Mouse (Mus musculus) forebrain, embryonic 14.5 days (tissue): ENCODE data around the gene Map4k4. TPM values are rescaled to one million over a fixed set of nuclear protein-coding genes. Genes with fewer than 3 reads are reported as not detected.

Source experiments
- ATAC-seq: fragments of 200-750 bp; cut with Nextera tagmentation; 2 replicates; pipeline ENCODE4 v1.8.0; 2017; ENCODE audit warnings: mild to moderate bottlenecking, moderate library complexity
- DNase-seq: peaks from one replicate; pipeline ENCODE4 v3.0.0-alpha.2; 2015; ENCODE audit warnings: low spot score
- H3K27ac ChIP-seq: fragments of 300-500 bp; sonication (generic); 2 replicates; pipeline ENCODE4 v1.5.1; 2014; ENCODE audit warnings: low read depth, mild to moderate bottlenecking, control low read depth, low read length, moderate library complexity
- H3K27me3 ChIP-seq: fragments of 300-500 bp; sonication (generic); replicated peaks from 2 replicates; pipeline ENCODE4 v1.6.1; 2014; ENCODE audit warnings: low read length, control low read depth, mixed read lengths; ENCODE audit not compliant: control insufficient read depth, insufficient read depth
- H3K36me3 ChIP-seq: fragments of 300-500 bp; sonication (generic); 2 replicates; pipeline ENCODE4 v1.6.1; 2014; ENCODE audit warnings: low read length, control low read depth; ENCODE audit not compliant: control insufficient read depth, insufficient read depth
- H3K4me1 ChIP-seq: fragments of 300-500 bp; sonication (generic); 2 replicates; pipeline ENCODE4 v1.6.1; 2014; ENCODE audit warnings: antibody characterized with exemption, low read length, control low read depth; ENCODE audit not compliant: control insufficient read depth, insufficient read depth
- H3K4me2 ChIP-seq: fragments of 300-500 bp; sonication (generic); 2 replicates; pipeline ENCODE4 v1.6.1; 2014; ENCODE audit warnings: mild to moderate bottlenecking, control low read depth, low read length
- H3K4me3 ChIP-seq: fragments of 300-500 bp; sonication (generic); 2 replicates; pipeline ENCODE4 v1.5.1; 2014; ENCODE audit warnings: low read depth, low read length, control low read depth
- H3K9ac ChIP-seq: fragments of 300-500 bp; sonication (generic); 2 replicates; pipeline ENCODE4 v1.6.1; 2014; ENCODE audit warnings: mild to moderate bottlenecking, low read length, control low read depth, moderate library complexity
- H3K9me3 ChIP-seq: fragments of 300-500 bp; sonication (generic); replicated peaks from 2 replicates; pipeline ENCODE4 v1.6.1; 2016; ENCODE audit warnings: low read length, control low read depth, mixed read lengths; ENCODE audit not compliant: control insufficient read depth
- WGBS: fragments of 180-500 bp; shearing (Covaris S2); extraction: QIAGEN DNeasy Blood & Tissue Kit; methylation state at CpG from one replicate; pipeline ENCODE4 v1.1.7; 2014; 5-methylcytosine and 5-hydroxymethylcytosine counted together
- polyA plus RNA-seq: library from polyadenylated mRNA; unstranded; fragments of >200 nt; fragmentation: Nextera tagmentation; extraction: Ambion mirVana; gene quantifications from 2 replicates; pipeline ENCODE4 v1.2.1, GENCODE M21; 2014

Map4k4 gene
- polyA plus RNA-seq, 1 experiment from 2014 or later, result 29.2 TPM

GRCm38 (mm10) chr1:40072558-40072957 is 171.8 kb downstream of the Map4k4 start:
- WGBS, result 87% methylated on average over 4 of the region's 4 CpGs
- H3K4me2 ChIP-seq, result no peak overlapping the region
- no peak overlapping the region for H3K27ac ChIP-seq
- no peaks in the 10 kb centered on the region for H3K36me3 ChIP-seq
- DNase-seq, result no peak
- no peaks in the 10 kb centered on the region for H3K9me3 ChIP-seq
- H3K9ac ChIP-seq, result no peak overlapping the region
- ATAC-seq, result no peak
- no peaks in the 10 kb centered on the region for H3K27me3 ChIP-seq
- no peaks in the 10 kb centered on the region for H3K4me1 ChIP-seq
- H3K4me3 ChIP-seq, result no peak overlapping the region

DNA sequence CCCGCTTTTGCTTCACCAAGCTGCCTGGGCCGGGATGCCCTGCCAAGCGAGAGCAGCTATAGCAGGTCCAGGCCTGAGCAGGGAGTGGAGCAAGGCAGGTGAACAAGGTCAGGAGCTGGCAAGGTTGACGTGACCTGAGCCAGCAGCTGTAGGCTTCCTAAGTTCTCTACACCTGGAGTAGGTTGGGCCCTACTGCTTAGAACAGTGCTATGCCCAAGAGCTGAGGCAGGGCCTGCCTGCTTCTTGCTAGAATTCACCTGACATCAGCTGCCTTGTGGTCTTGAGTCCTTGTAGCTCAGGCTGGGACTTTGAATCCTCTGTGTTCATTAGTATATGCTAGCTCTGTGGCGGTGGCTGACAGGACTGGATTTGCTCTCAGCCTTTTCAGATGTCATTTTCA is 173.1 kb downstream of the Map4k4 start, which contains the start of gene Il1r2:
Gene Il1r2 (plus strand): TSS at position 301 of the 400 bp plus-strand sequence.
- Histone ChIP-seq H3K4me1 (no peaks in the 10 kb centered on the region), H3K9ac (no peak within 1 kb of the TSS), H3K36me3 (no peaks in the 10 kb centered on the region), H3K4me3 (no peak within 1 kb of the TSS), H3K4me2 (no peak within 1 kb of the TSS), H3K27me3 (no peaks in the 10 kb centered on the region), H3K27ac (no peak within 1 kb of the TSS), H3K9me3 (no peaks in the 10 kb centered on the region)
- WGBS, result 92% methylated on average over 5 of the region's 5 CpGs
- DNase-seq (no peak), ATAC-seq (no peak)

Other genes with a start within 250 kb of the Map4k4 start
- 0.65 and 0.80 TPM in 2 replicates for gene Creg2, start 249.4 kb upstream of the Map4k4 start, polyA plus RNA-seq
- 0.19 and 0.32 TPM in 2 replicates for gene Rfx8, start 179.9 kb upstream of the Map4k4 start, polyA plus RNA-seq
- gene Gm3646, start 95.6 kb upstream of the Map4k4 start, polyA plus RNA-seq, result not detected in 2 replicates
- 0.38 and 0.83 TPM in 2 replicates for gene Il1r2, start 173.2 kb downstream of the Map4k4 start, polyA plus RNA-seq